Mouse (Mus musculus): ENCODE data around the gene Robo3. TPM values are rescaled to one million over a fixed set of nuclear protein-coding genes. Genes with fewer than 3 reads are reported as not detected.

The Robo3 gene
- total RNA-seq, 2 experiments from 2014 or later = 0.07 TPM; not detected in 1

GRCm38 (mm10) chr9:37371232-37371801 lies 61.7 kb downstream of the Robo3 start:
- no peak for ATAC-seq (replicated peaks; ENCODE audit: poor library complexity)

- ATAC-seq (replicated peaks; ENCODE audit: poor library complexity) = no peak
These were observed 64.2 kb downstream of the Robo3 start for GRCm38 (mm10) chr9:37368860-37369259.

- ATAC-seq (replicated peaks; ENCODE audit: poor library complexity) = no peak
These were observed 64.8 kb downstream of the Robo3 start for GRCm38 (mm10) chr9:37368081-37368830.

- no peak for ATAC-seq (replicated peaks; ENCODE audit: poor library complexity)
These were observed 65.6 kb downstream of the Robo3 start, which contains the start of gene Hepacam for GRCm38 (mm10) chr9:37367301-37368080. Gene Hepacam, plus strand, starts transcription at chr9:37367351.

GRCm38 (mm10) chr9:37365706-37366105 lies 67.3 kb downstream of the Robo3 start:
- no peak for ATAC-seq (replicated peaks; ENCODE audit: poor library complexity)

Other genes with a start within 250 kb of the Robo3 start
- gene Tmem218, start 225.0 kb downstream of the Robo3 start, total RNA-seq (2015) = 3.5 and 4.4 TPM in 2 replicates
- gene Tmem218, start 225.0 kb downstream of the Robo3 start, total RNA-seq (2017) = 4.2 and 5.3 TPM in 2 replicates
- 0.15 and 0.37 TPM in 2 replicates for gene Slc37a2, start 177.5 kb downstream of the Robo3 start, total RNA-seq (2015)
- gene Slc37a2, start 177.5 kb downstream of the Robo3 start, total RNA-seq (2017) = 0.37 and 0.50 TPM in 2 replicates
- gene Ccdc15, start 84.8 kb downstream of the Robo3 start, total RNA-seq (2015) = 15.9 and 20.4 TPM in 2 replicates
- 12.9 and 17.9 TPM in 2 replicates for gene Ccdc15, start 84.8 kb downstream of the Robo3 start, total RNA-seq (2017)
- not detected in 2 replicates for gene Hepacam, start 65.9 kb downstream of the Robo3 start, total RNA-seq (2015)
- not detected in 2 replicates for gene Hepacam, start 65.9 kb downstream of the Robo3 start, total RNA-seq (2017)
- gene Robo4, start 31.3 kb downstream of the Robo3 start, total RNA-seq (2015) = 0.17 and 0.86 TPM in 2 replicates
- 0.30 TPM in 1 of 2 replicates, not detected in the other for gene Robo4, start 31.3 kb downstream of the Robo3 start, total RNA-seq (2017)
- gene Msantd2, start 56.1 kb upstream of the Robo3 start, total RNA-seq (2015) = 14.8 and 18.3 TPM in 2 replicates
- gene Msantd2, start 56.1 kb upstream of the Robo3 start, total RNA-seq (2017) = 21.9 and 40.8 TPM in 2 replicates
- gene Esam, start 94.8 kb upstream of the Robo3 start, total RNA-seq (2015) = 0.34 and 0.94 TPM in 2 replicates
- 0.29 and 0.57 TPM in 2 replicates for gene Esam, start 94.8 kb upstream of the Robo3 start, total RNA-seq (2017)
- not detected in 2 replicates for gene Vsig2, start 106.0 kb upstream of the Robo3 start, total RNA-seq (2015)
- gene Vsig2, start 106.0 kb upstream of the Robo3 start, total RNA-seq (2017) = not detected in 2 replicates
- gene Nrgn, start 119.7 kb upstream of the Robo3 start, total RNA-seq (2015) = 4.4 and 9.6 TPM in 2 replicates
- 0.54 and 3.5 TPM in 2 replicates for gene Nrgn, start 119.7 kb upstream of the Robo3 start, total RNA-seq (2017)
- gene Siae, start 122.5 kb upstream of the Robo3 start, total RNA-seq (2015) = 13.4 and 16.9 TPM in 2 replicates
- gene Siae, start 122.5 kb upstream of the Robo3 start, total RNA-seq (2017) = 9.4 and 11.8 TPM in 2 replicates
- 2.9 and 6.7 TPM in 2 replicates for gene Spa17, start 180.5 kb upstream of the Robo3 start, total RNA-seq (2015)
- gene Spa17, start 180.5 kb upstream of the Robo3 start, total RNA-seq (2017) = 1.7 and 5.1 TPM in 2 replicates
- gene Tbrg1, start 224.1 kb upstream of the Robo3 start, total RNA-seq (2015) = 35.0 and 38.1 TPM in 2 replicates
- gene Tbrg1, start 224.1 kb upstream of the Robo3 start, total RNA-seq (2017) = 39.9 and 47.8 TPM in 2 replicates
- gene Panx3, start 236.0 kb upstream of the Robo3 start, total RNA-seq (2015) = not detected in 2 replicates
- gene Panx3, start 236.0 kb upstream of the Robo3 start, total RNA-seq (2017) = not detected in 2 replicates